Mouse (Mus musculus): ENCODE results near the gene Hsp90aa1. TPM values are rescaled to one million over a fixed set of nuclear protein-coding genes. Genes with fewer than 3 reads are reported as not detected.
A peak's percentile ranks its signal among the peaks of the same experiment; 100 is the strongest.
"Not testable (repeated sequence)": the region's sequence is repeated elsewhere in the genome, so short reads cannot be mapped to it uniquely, and the experiment has no call there.

The Hsp90aa1 gene
- polyA plus RNA-seq, 1 experiment from 2014 or later = 576 TPM

- DNase-seq (ENCODE audit: low read depth, low spot score) = no peak
- ATAC-seq = no peak
- no peaks in the 10 kb centered on the region for H3K27me3 ChIP-seq
- no peak for TF ChIP-seq CTCF (IDR thresholded peaks at IDR 0.05)
- CTCF ChIA-PET = no interaction called here
- POLR2A ChIA-PET = no interaction called here
- in situ Hi-C loops (cut with MboI; ENCODE audit: low pct_unique_long_range_greater_than_20kb) = no loop called here
Observed at GRCm38 (mm10) chr12:110700730-110701129, 1.8 kb downstream of the Hsp90aa1 start.

GRCm38 (mm10) chr12:110699171-110699547, 3.4 kb downstream of the Hsp90aa1 start:
- in situ Hi-C loops (cut with MboI; ENCODE audit: low pct_unique_long_range_greater_than_20kb) = no loop called here
- CTCF ChIA-PET = no interaction called here
- POLR2A ChIA-PET = no interaction called here

GRCm38 (mm10) chr12:110698523-110699170, 3.9 kb downstream of the Hsp90aa1 start:
- ChIA-PET CTCF (interaction anchor here (0.8 kb wide), 1 partner anchor 25 kb away, joined by 4 read pairs; no protein-coding TSS in a partner anchor), POLR2A (no interaction called here)
- ATAC-seq (no peak), DNase-seq (ENCODE audit: low read depth, low spot score) (no peak)
- in situ Hi-C loops (cut with MboI; ENCODE audit: low pct_unique_long_range_greater_than_20kb) = no loop called here
- no peaks in the 10 kb centered on the region for H3K27me3 ChIP-seq
- TF ChIP-seq CTCF (IDR thresholded peaks at IDR 0.05) = no peak

More at GRCm38 (mm10) chr12:110699171-110699547, 3.4 kb downstream of the Hsp90aa1 start:
- DNase-seq (ENCODE audit: low read depth, low spot score) = no peak
- H3K27me3 ChIP-seq = no peaks in the 10 kb centered on the region
- no peak for ATAC-seq
- no peak for TF ChIP-seq CTCF (IDR thresholded peaks at IDR 0.05)

- in situ Hi-C loops (cut with MboI; ENCODE audit: low pct_unique_long_range_greater_than_20kb) = no loop called here
- no peaks in the 10 kb centered on the region for H3K27me3 ChIP-seq
- ChIA-PET CTCF (interaction anchor here (0.8 to 1.0 kb wide), 2 partner anchors 24 to 42 kb away, joined by 3 to 4 read pairs; no protein-coding TSS in a partner anchor), POLR2A (interaction anchor here (1.2 kb wide), 1 partner anchor 97 kb away, joined by 3 read pairs; the partner anchor contains the start of gene Dync1h1)
- ATAC-seq = no peak
- no peak for DNase-seq (ENCODE audit: low read depth, low spot score)
- no peak for TF ChIP-seq CTCF (IDR thresholded peaks at IDR 0.05)
Observed at GRCm38 (mm10) chr12:110698080-110698479, 4.4 kb downstream of the Hsp90aa1 start.

- CTCF ChIA-PET = interaction anchor here (0.8 to 1.0 kb wide), 2 partner anchors 42 to 99 kb away, joined by 3 read pairs; no protein-coding TSS in a partner anchor
- DNase-seq (ENCODE audit: low read depth, low spot score) (no peak), ATAC-seq (no peak)
- POLR2A ChIA-PET = interaction anchor here (1.2 kb wide), 1 partner anchor 97 kb away, joined by 3 read pairs; the partner anchor contains the start of gene Dync1h1
- H3K27me3 ChIP-seq = no peaks in the 10 kb centered on the region
- in situ Hi-C loops (cut with MboI; ENCODE audit: low pct_unique_long_range_greater_than_20kb) = no loop called here
- TF ChIP-seq CTCF (IDR thresholded peaks at IDR 0.05) = no peak
Observed at GRCm38 (mm10) chr12:110697457-110697856, 5.1 kb downstream of the Hsp90aa1 start.

- no peaks in the 10 kb centered on the region for H3K27me3 ChIP-seq
- ATAC-seq (no peak), DNase-seq (ENCODE audit: low read depth, low spot score) (no peak)
- in situ Hi-C loops (cut with MboI; ENCODE audit: low pct_unique_long_range_greater_than_20kb) = no loop called here
- ChIA-PET CTCF (interaction anchor here (0.8 to 1.0 kb wide), 2 partner anchors 43 to 98 kb away, joined by 3 read pairs; no protein-coding TSS in a partner anchor), POLR2A (interaction anchor here (1.2 kb wide), 1 partner anchor 96 kb away, joined by 3 read pairs; the partner anchor contains the start of gene Dync1h1)
- TF ChIP-seq CTCF (IDR thresholded peaks at IDR 0.05) = no peak
Observed at GRCm38 (mm10) chr12:110696975-110697400, 5.5 kb downstream of the Hsp90aa1 start.

- H3K27me3 ChIP-seq = no peaks in the 10 kb centered on the region
- POLR2A ChIA-PET = no interaction called here
- peak; percentile 73 for DNase-seq (ENCODE audit: low read depth, low spot score)
- TF ChIP-seq CTCF (IDR thresholded peaks at IDR 0.05) = no peak
- CTCF ChIA-PET = no interaction called here
- peak; percentile 85 for ATAC-seq
- in situ Hi-C loops (cut with MboI; ENCODE audit: low pct_unique_long_range_greater_than_20kb) = no loop called here
Observed at GRCm38 (mm10) chr12:110696173-110696974, 6.2 kb downstream of the Hsp90aa1 start.

GRCm38 (mm10) chr12:110695676-110696171, 6.8 kb downstream of the Hsp90aa1 start:
- CTCF ChIA-PET = no interaction called here
- no peak for TF ChIP-seq CTCF (IDR thresholded peaks at IDR 0.05)
- DNase-seq (ENCODE audit: low read depth, low spot score) = no peak
- H3K27me3 ChIP-seq = no peaks in the 10 kb centered on the region
- in situ Hi-C loops (cut with MboI; ENCODE audit: low pct_unique_long_range_greater_than_20kb) = no loop called here
- ATAC-seq = peak; percentile 45
- POLR2A ChIA-PET = interaction anchor here (0.6 kb wide), 1 partner anchor 42 kb away, joined by 3 read pairs; the partner anchor contains the start of gene Wdr20

GRCm38 (mm10) chr12:110693378-110693777, 9.2 kb downstream of the Hsp90aa1 start:
- in situ Hi-C loops (cut with MboI; ENCODE audit: low pct_unique_long_range_greater_than_20kb); CTCF ChIA-PET; POLR2A ChIA-PET; DNase-seq (ENCODE audit: low read depth, low spot score); H3K27me3 ChIP-seq; ATAC-seq: not testable (repeated sequence)

GRCm38 (mm10) chr12:110689919-110690643, 12.4 kb downstream of the Hsp90aa1 start:
- ATAC-seq (no peak), DNase-seq (ENCODE audit: low read depth, low spot score) (no peak)
- TF ChIP-seq CTCF (IDR thresholded peaks at IDR 0.05) = no peak
- ChIA-PET POLR2A (no interaction called here), CTCF (no interaction called here)
- H3K27me3 ChIP-seq = no peaks in the 10 kb centered on the region
- in situ Hi-C loops (cut with MboI; ENCODE audit: low pct_unique_long_range_greater_than_20kb) = loop anchor here (10.0 kb wide), 1 partner anchor 155 kb away; the partner anchor contains the start of gene Mok

- ATAC-seq = not testable (repeated sequence)
Observed at GRCm38 (mm10) chr12:110688921-110689320, 13.6 kb downstream of the Hsp90aa1 start.

More at GRCm38 (mm10) chr12:110688921-110689320, 13.6 kb downstream of the Hsp90aa1 start:
- DNase-seq (ENCODE audit: low read depth, low spot score); H3K27me3 ChIP-seq: not testable (repeated sequence)
- ChIA-PET POLR2A (interaction anchor here (0.6 kb wide), 2 partner anchors 29 to 82 kb away, joined by 3 read pairs; no protein-coding TSS in a partner anchor), CTCF (interaction anchor here (1.4 kb wide), 1 partner anchor 10 kb away, joined by 3 read pairs; no protein-coding TSS in a partner anchor)
- in situ Hi-C loops (cut with MboI; ENCODE audit: low pct_unique_long_range_greater_than_20kb) = loop anchor here (10.0 kb wide), 1 partner anchor 156 kb away; the partner anchor contains the start of gene Mok
